Mouse (Mus musculus): ENCODE data around the gene Sdk1. TPM values are rescaled to one million over a fixed set of nuclear protein-coding genes. Genes with fewer than 3 reads are reported as not detected.

Sdk1 gene
- total and polyA plus RNA-seq, 3 experiments, result 0.04 to 0.87 TPM; not detected in 1

DNA sequence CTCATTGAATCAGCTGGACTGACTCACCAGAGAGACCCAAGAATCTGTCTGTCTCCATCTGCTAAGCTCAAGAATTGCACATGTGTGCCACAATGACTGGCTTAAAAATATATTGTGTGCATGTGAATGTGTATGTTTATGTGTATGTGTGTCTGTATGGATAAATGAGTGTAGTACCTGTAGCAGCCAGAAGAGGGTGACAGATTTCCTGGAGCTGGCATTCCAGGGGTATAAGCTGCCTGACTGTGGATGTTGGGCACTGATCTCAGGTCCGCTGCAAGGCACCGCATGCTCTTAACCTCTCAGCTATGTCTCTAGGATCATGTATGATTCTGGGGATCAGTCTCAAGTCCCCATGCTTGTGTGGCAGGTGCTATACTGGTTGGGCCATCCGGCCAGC, 839.4 kb downstream of the Sdk1 start:
- TF ChIP-seq CTCF (conservative IDR thresholded peaks at IDR 0.05 in 1 of 2, IDR thresholded peaks at IDR 0.05 in 1 of 2; ENCODE audit: low read depth in 2 of 2, low read length in 2 of 2) (peak in 1 of 2 experiments; percentile 42; a peak in 2 of 4 replicates), USF1 (IDR thresholded peaks at IDR 0.05; ENCODE audit: low read depth, low read length) (no peak), IRF4 (IDR thresholded peaks at IDR 0.05; ENCODE audit: low read depth, low read length) (no peak), ETS1 (conservative IDR thresholded peaks at IDR 0.05; ENCODE audit: low read depth, low read length) (no peak), USF2 (conservative IDR thresholded peaks at IDR 0.05; ENCODE audit: low read depth, low read length) (no peak), CHD1 (IDR thresholded peaks at IDR 0.05; ENCODE audit: low read depth, low read length) (no peak), JUN (IDR thresholded peaks at IDR 0.05; ENCODE audit: insufficient read depth, low read depth, low read length) (no peak), NRF1 (IDR thresholded peaks at IDR 0.05; ENCODE audit: low read depth, low read length) (no peak)
- DNase-seq (ENCODE audit: extremely low read depth), result peak; percentile 3
- dilution Hi-C loops (cut with MboI; ENCODE audit: extremely low pct_ligation_motif_present, extremely low pct_unique_long_range_greater_than_20kb, low sequenced_read_pairs), result no loop called here
- Histone ChIP-seq H3K4me1 (ENCODE audit: control insufficient read depth in 1 of 2, insufficient read depth in 2 of 2) (no peaks in the 10 kb centered on the region), H3K9ac (ENCODE audit: insufficient read depth, low read depth) (no peak overlapping the region), H3K4me2 (ENCODE audit: insufficient read depth, low read depth, poor library complexity, severe bottlenecking) (no peak overlapping the region), H3K4me3 (replicated peaks in 1 of 3; ENCODE audit: low read depth in 2 of 3, low read length in 2 of 3, poor library complexity in 1 of 3) (no peak overlapping the region), H3K27ac (ENCODE audit: insufficient read depth, low read depth) (no peak overlapping the region), H3K9me3 (replicated peaks; ENCODE audit: low read length) (peaks cover 6% of the 10 kb centered on the region), H3K79me2 (replicated peaks; ENCODE audit: control insufficient read depth, extremely low read depth, insufficient read depth, poor library complexity, severe bottlenecking) (no peaks in the 10 kb centered on the region), H3K36me3 (replicated peaks in 1 of 2; ENCODE audit: control insufficient read depth in 1 of 2, insufficient read depth in 1 of 2, low read length in 1 of 2) (no peaks in the 10 kb centered on the region), H3K27me3 (replicated peaks) (peaks cover 39% of the 10 kb centered on the region)
- in situ Hi-C loops (cut with MboI; ENCODE audit: low pct_ligation_motif_present, low pct_unique_long_range_greater_than_20kb, low sequenced_read_pairs), result no loop called here

DNA sequence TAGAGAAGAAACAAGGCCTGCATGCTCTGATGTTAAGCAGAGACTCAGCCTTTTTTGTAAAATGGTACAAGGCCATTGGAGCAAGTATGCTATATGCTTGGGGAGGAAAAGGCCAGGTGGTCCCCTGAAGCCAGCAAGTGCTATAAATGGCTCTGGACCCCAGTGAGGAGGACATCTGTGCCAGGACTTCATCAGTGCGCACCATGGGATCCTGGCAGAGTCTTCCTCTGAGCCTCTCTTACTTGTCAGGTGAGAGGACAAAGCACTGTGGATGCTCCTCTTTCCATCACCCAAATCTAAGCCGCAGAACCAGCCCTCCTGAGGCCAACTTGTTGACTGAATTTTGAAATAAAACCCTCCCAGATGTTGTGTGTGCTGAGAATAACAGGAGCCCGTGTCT, 839.8 kb downstream of the Sdk1 start:
- Histone ChIP-seq H3K4me1 (ENCODE audit: control insufficient read depth in 1 of 2, insufficient read depth in 2 of 2) (no peaks in the 10 kb centered on the region), H3K27ac (ENCODE audit: insufficient read depth, low read depth) (no peak overlapping the region), H3K4me2 (ENCODE audit: insufficient read depth, low read depth, poor library complexity, severe bottlenecking) (no peak overlapping the region), H3K9me3 (replicated peaks; ENCODE audit: low read length) (peaks cover 8% of the 10 kb centered on the region), H3K4me3 (replicated peaks in 1 of 3; ENCODE audit: low read depth in 2 of 3, low read length in 2 of 3, poor library complexity in 1 of 3) (no peak overlapping the region), H3K79me2 (replicated peaks; ENCODE audit: control insufficient read depth, extremely low read depth, insufficient read depth, poor library complexity, severe bottlenecking) (no peaks in the 10 kb centered on the region), H3K27me3 (replicated peaks) (peaks cover 36% of the 10 kb centered on the region), H3K9ac (ENCODE audit: insufficient read depth, low read depth) (no peak overlapping the region), H3K36me3 (replicated peaks in 1 of 2; ENCODE audit: control insufficient read depth in 1 of 2, insufficient read depth in 1 of 2, low read length in 1 of 2) (no peaks in the 10 kb centered on the region)
- DNase-seq (ENCODE audit: extremely low read depth), result no peak
- TF ChIP-seq ZKSCAN1 (IDR thresholded peaks at IDR 0.05; ENCODE audit: borderline replicate concordance, low read depth, low read length) (no peak), PAX5 (IDR thresholded peaks at IDR 0.05; ENCODE audit: low read length) (no peak), BHLHE40 (IDR thresholded peaks at IDR 0.05; ENCODE audit: low read depth, low read length) (no peak), ZNF384 (IDR thresholded peaks at IDR 0.05; ENCODE audit: low read depth, low read length) (no peak), ETS1 (conservative IDR thresholded peaks at IDR 0.05; ENCODE audit: low read depth, low read length) (no peak), RAD21 (IDR thresholded peaks at IDR 0.05; ENCODE audit: low read depth, low read length) (no peak), NRF1 (IDR thresholded peaks at IDR 0.05; ENCODE audit: low read depth, low read length) (no peak), CHD1 (IDR thresholded peaks at IDR 0.05; ENCODE audit: low read depth, low read length) (no peak), MYC (IDR thresholded peaks at IDR 0.05; ENCODE audit: low read depth, low read length) (no peak), GABPA (IDR thresholded peaks at IDR 0.05; ENCODE audit: insufficient replicate concordance, low read depth, low read length) (no peak), E2F4 (IDR thresholded peaks at IDR 0.05; ENCODE audit: insufficient replicate concordance, low read depth, low read length) (no peak), SMC3 (IDR thresholded peaks at IDR 0.05; ENCODE audit: low read depth, low read length) (no peak), MAFK (IDR thresholded peaks at IDR 0.05; ENCODE audit: insufficient replicate concordance, low read length) (no peak), UBTF (IDR thresholded peaks at IDR 0.05; ENCODE audit: low read depth, low read length) (no peak), ZMIZ1 (IDR thresholded peaks at IDR 0.05; ENCODE audit: low read depth, low read length) (no peak), ELF1 (IDR thresholded peaks at IDR 0.05; ENCODE audit: low read depth, low read length) (no peak), HCFC1 (IDR thresholded peaks at IDR 0.05; ENCODE audit: low read depth, low read length) (no peak), EP300 (IDR thresholded peaks at IDR 0.05; ENCODE audit: low read length) (no peak), MXI1 (IDR thresholded peaks at IDR 0.05; ENCODE audit: low read depth, low read length) (no peak), SIN3A (IDR thresholded peaks at IDR 0.05; ENCODE audit: low read length) (no peak)
- in situ Hi-C loops (cut with MboI; ENCODE audit: low pct_ligation_motif_present, low pct_unique_long_range_greater_than_20kb, low sequenced_read_pairs), result no loop called here
- dilution Hi-C loops (cut with MboI; ENCODE audit: extremely low pct_ligation_motif_present, extremely low pct_unique_long_range_greater_than_20kb, low sequenced_read_pairs), result no loop called here

All from CH12.LX (cell line).